Mouse (Mus musculus): ENCODE measurements at regions not wholly inside any gene's neighbourhood (a gene's known extent, or its start where the extent isn't known, plus 50 kb on each side); places are given as distances from the start of the nearest gene placed in this dataset.

- DNase-seq, result no peak
These were observed 452.2 kb upstream of the Mon1b start for GRCm38 (mm10) chr8:113183186-113183585.

GRCm38 (mm10) chr8:113190537-113190936 lies 444.9 kb upstream of the Mon1b start:
- DNase-seq, result no peak

- DNase-seq, result no peak
These were observed 443.9 kb upstream of the Mon1b start for GRCm38 (mm10) chr8:113191537-113191936.

Measured in heart, adult 11 months (tissue).